In genomic region chr14:58084240-58084639, GRCm38 (mm10) we compare ENCODE assay signal across 26 mouse cellular contexts. TPM values are rescaled to one million over a fixed set of nuclear protein-coding genes. Genes with fewer than 3 reads are reported as not detected.
DNase-seq lines count a peak whose midpoint lies in the region; ATAC-seq and TF ChIP-seq lines count a peak whose summit lies in the region.
"Had no signal": no experiment of that assay in that cellular context is flagged by ENCODE, and none has a peak within 500 bp of the region (broad histone marks: within the 10 kb centered on the region; RNA-seq: fewer than 3 reads in every experiment).

No protein-coding gene starts in this region.

- TF ChIP-seq CTCF in lung, postnatal 0 days (IDR thresholded peaks at IDR 0.05) = 0 out of 2 replicates have a peak, but pooled peaks have one; percentile 11
- TF ChIP-seq CTCF in MEL (IDR thresholded peaks at IDR 0.05 in 2 of 3, conservative IDR thresholded peaks at IDR 0.05 in 1 of 3; ENCODE audit: control insufficient read depth in 1 of 3, insufficient read depth in 1 of 3, low read depth in 2 of 3, low read length in 3 of 3, poor library complexity in 1 of 3, severe bottlenecking in 1 of 3) = peak in 2 of 3 experiments; percentile 16 to 33; a peak in 2 of 6 replicates

- no peak for ATAC-seq in intestine, embryonic 14.5 days (replicated peaks; ENCODE audit: low FRiP score, low TSS enrichment, low read depth)
- no peak for ATAC-seq in intestine, embryonic 15.5 days
- ATAC-seq in lung, postnatal 0 days = no peak
- ATAC-seq: activated CD4-positive, CD25-positive, alpha-beta regulatory T cell, adult 4 months; forebrain, embryonic 13.5 days; midbrain, embryonic 15.5 days; Patski had no signal

- H3K4me3 ChIP-seq in intestine, embryonic 14.5 days (ENCODE audit: low read depth, low read length) = no peak overlapping the region
- no peak overlapping the region for H3K4me3 ChIP-seq in intestine, embryonic 15.5 days (replicated peaks)
- H3K4me3 ChIP-seq in lung, postnatal 0 days (ENCODE audit: low read depth, low read length) = no peak overlapping the region
- no peak overlapping the region for H3K4me3 ChIP-seq in MEL (ENCODE audit: control insufficient read depth in 1 of 2, insufficient read depth in 1 of 2, low read depth in 2 of 2, low read length in 2 of 2)
- H3K4me3 ChIP-seq: embryonic facial prominence, embryonic 12.5 days; forebrain, embryonic 13.5 days; heart, embryonic 10.5 days; hindbrain, embryonic 15.5 days; lung, embryonic 15.5 days; midbrain, embryonic 15.5 days; stomach, embryonic 15.5 days had no signal

- no peak for TF ChIP-seq POLR2A in MEL (IDR thresholded peaks at IDR 0.05; ENCODE audit: control insufficient read depth in 1 of 2, insufficient read depth in 1 of 2, low read depth in 1 of 2, low read length in 2 of 2, poor library complexity in 1 of 2)

- peak; percentile 15 for DNase-seq in intestine, embryonic 14.5 days (ENCODE audit: low spot score)
- no peak for DNase-seq in lung, postnatal 0 days (ENCODE audit: low spot score)
- no peak for DNase-seq in lung, adult 18-20 months
- no peak for DNase-seq in MEL (ENCODE audit: low read depth, low spot score)
- no peak for DNase-seq in spleen, postnatal 4 days (ENCODE audit: low spot score in 2 of 2)
- DNase-seq in right cerebral cortex, postnatal 4 days = no peak
- DNase-seq: adrenal gland, adult 8-10 months; B cell, adult 2 months; cerebellum, adult 8-10 months; kidney, adult 11 months; lung, postnatal 4 days; thymus, adult 18-20 months; thymus, postnatal 36 days had no signal

- whole genome bisulfite sequencing in intestine, embryonic 14.5 days = 93% methylated on average over 3 of the region's 3 CpGs
- 95% methylated on average over 3 of the region's 3 CpGs for WGBS in intestine, embryonic 15.5 days
- 93% methylated on average over 3 of the region's 3 CpGs for WGBS in lung, postnatal 0 days

- H3K27ac ChIP-seq in intestine, embryonic 14.5 days (ENCODE audit: low read depth) = no peak overlapping the region
- no peak overlapping the region for H3K27ac ChIP-seq in intestine, embryonic 15.5 days
- no peak overlapping the region for H3K27ac ChIP-seq in lung, postnatal 0 days (ENCODE audit: low read length)
- H3K27ac ChIP-seq in MEL (ENCODE audit: control insufficient read depth, low read depth, low read length) = no peak overlapping the region
- H3K27ac ChIP-seq: embryonic facial prominence, embryonic 12.5 days; forebrain, embryonic 13.5 days; heart, embryonic 10.5 days; hindbrain, embryonic 15.5 days; lung, embryonic 15.5 days; midbrain, embryonic 15.5 days; stomach, embryonic 15.5 days had no signal

- H3K27me3 ChIP-seq in intestine, embryonic 14.5 days (replicated peaks; ENCODE audit: control insufficient read depth, insufficient read depth, low read length) = no peaks in the 10 kb centered on the region; the same call in 1 of the 2 replicates
- no peaks in the 10 kb centered on the region; the same call in 1 of the 2 replicates for H3K27me3 ChIP-seq in intestine, embryonic 15.5 days (replicated peaks)
- H3K27me3 ChIP-seq in lung, postnatal 0 days (replicated peaks; ENCODE audit: insufficient read depth, low read length) = no peaks in the 10 kb centered on the region
- H3K27me3 ChIP-seq in MEL (ENCODE audit: control insufficient read depth in 1 of 2, insufficient read depth in 2 of 2, low read length in 2 of 2) = no peaks in the 10 kb centered on the region
- H3K27me3 ChIP-seq: embryonic facial prominence, embryonic 12.5 days; hindbrain, embryonic 15.5 days; midbrain, embryonic 15.5 days; Patski; stomach, embryonic 15.5 days had no signal

- peaks cover 4% of the 10 kb centered on the region; the same call in 1 of the 2 replicates for H3K4me1 ChIP-seq in intestine, embryonic 14.5 days (replicated peaks; ENCODE audit: control insufficient read depth, insufficient read depth, low read length)
- H3K4me1 ChIP-seq in intestine, embryonic 15.5 days (replicated peaks) = peaks cover 6% of the 10 kb centered on the region
- no peaks in the 10 kb centered on the region for H3K4me1 ChIP-seq in lung, postnatal 0 days (ENCODE audit: insufficient read depth, low read depth, low read length)
- H3K4me1 ChIP-seq in MEL (ENCODE audit: control insufficient read depth in 1 of 2, insufficient read depth in 2 of 2, low read length in 2 of 2) = no peaks in the 10 kb centered on the region
- H3K4me1 ChIP-seq: embryonic facial prominence, embryonic 12.5 days; lung, embryonic 15.5 days had no signal

- no peak for TF ChIP-seq EP300 in lung, postnatal 0 days (IDR thresholded peaks at IDR 0.05)
- no peak for TF ChIP-seq EP300 in MEL (IDR thresholded peaks at IDR 0.05; ENCODE audit: low read depth in 1 of 2, low read length in 2 of 2)

- no peak; the same call in 1 of the 2 replicates for TF ChIP-seq RAD21 in MEL (IDR thresholded peaks at IDR 0.05; ENCODE audit: low read depth, low read length)

- no peaks in the 10 kb centered on the region; the same call in 1 of the 2 replicates for H3K9me3 ChIP-seq in intestine, embryonic 14.5 days (ENCODE audit: control insufficient read depth, low read length)
- H3K9me3 ChIP-seq in intestine, embryonic 15.5 days = no peaks in the 10 kb centered on the region
- H3K9me3 ChIP-seq in lung, postnatal 0 days (ENCODE audit: low read length) = no peaks in the 10 kb centered on the region
- no peaks in the 10 kb centered on the region for H3K9me3 ChIP-seq in MEL (replicated peaks; ENCODE audit: insufficient read depth, low read length)
- H3K9me3 ChIP-seq: embryonic facial prominence, embryonic 12.5 days; forebrain, embryonic 13.5 days; heart, embryonic 10.5 days; hindbrain, embryonic 15.5 days; lung, embryonic 15.5 days; midbrain, embryonic 15.5 days; stomach, embryonic 15.5 days had no signal

- no peak overlapping the region for H3K4me2 ChIP-seq in intestine, embryonic 14.5 days (ENCODE audit: low read length)
- H3K4me2 ChIP-seq in intestine, embryonic 15.5 days (replicated peaks) = no peak overlapping the region
- H3K4me2 ChIP-seq in lung, postnatal 0 days (replicated peaks; ENCODE audit: low read depth, low read length) = no peak overlapping the region
- H3K4me2 ChIP-seq: embryonic facial prominence, embryonic 12.5 days; forebrain, embryonic 13.5 days; hindbrain, embryonic 15.5 days; liver, embryonic 11.5 days; lung, embryonic 15.5 days; midbrain, embryonic 15.5 days; stomach, embryonic 15.5 days had no signal

- no peak overlapping the region for H3K9ac ChIP-seq in intestine, embryonic 14.5 days (ENCODE audit: low read length)
- H3K9ac ChIP-seq in intestine, embryonic 15.5 days = no peak overlapping the region
- H3K9ac ChIP-seq in lung, postnatal 0 days (replicated peaks; ENCODE audit: low read depth) = no peak overlapping the region
- no peak overlapping the region for H3K9ac ChIP-seq in MEL (ENCODE audit: control insufficient read depth, low read depth, low read length, poor library complexity, severe bottlenecking)
- H3K9ac ChIP-seq: embryonic facial prominence, embryonic 12.5 days; forebrain, embryonic 13.5 days; hindbrain, embryonic 15.5 days; lung, embryonic 15.5 days; midbrain, embryonic 15.5 days; stomach, embryonic 15.5 days had no signal

- H3K36me3 ChIP-seq in intestine, embryonic 14.5 days (ENCODE audit: control insufficient read depth, insufficient read depth, low read length) = no peaks in the 10 kb centered on the region
- H3K36me3 ChIP-seq in intestine, embryonic 15.5 days = 0 out of 2 replicates have a peak, but pooled peaks cover 3% of the 10 kb centered on the region
- H3K36me3 ChIP-seq in lung, postnatal 0 days (ENCODE audit: insufficient read depth, low read length) = no peaks in the 10 kb centered on the region
- no peaks in the 10 kb centered on the region for H3K36me3 ChIP-seq in MEL (ENCODE audit: control insufficient read depth in 1 of 2, insufficient read depth in 2 of 2, low read length in 2 of 2)
- H3K36me3 ChIP-seq: embryonic facial prominence, embryonic 12.5 days; lung, embryonic 15.5 days; midbrain, embryonic 15.5 days; stomach, embryonic 15.5 days had no signal

- H3K79me2 ChIP-seq in MEL (ENCODE audit: control insufficient read depth, insufficient read depth, low read length, poor library complexity) = no peaks in the 10 kb centered on the region

TF ChIP-seq in MEL, 35 proteins besides CTCF, POLR2A, EP300 and RAD21:
- no peak for TF ChIP-seq POLR2AphosphoS5 (IDR thresholded peaks at IDR 0.05; ENCODE audit: borderline replicate concordance, low read depth, low read length)
- TF ChIP-seq KAT2A (conservative IDR thresholded peaks at IDR 0.05; ENCODE audit: low read depth, low read length) = no peak
- TF ChIP-seq TBP (IDR thresholded peaks at IDR 0.05; ENCODE audit: low read depth, low read length) = no peak
- TF ChIP-seq MYC (IDR thresholded peaks at IDR 0.05; ENCODE audit: low read depth, low read length) = no peak
- no peak for TF ChIP-seq USF2 (IDR thresholded peaks at IDR 0.05; ENCODE audit: borderline replicate concordance in 1 of 2, insufficient read depth in 1 of 2, low read depth in 1 of 2, low read length in 2 of 2)
- TF ChIP-seq ZC3H11A (IDR thresholded peaks at IDR 0.05; ENCODE audit: low read depth, low read length) = no peak
- no peak for TF ChIP-seq CHD1 (IDR thresholded peaks at IDR 0.05; ENCODE audit: low read depth, low read length)
- TF ChIP-seq MAFK (IDR thresholded peaks at IDR 0.05; ENCODE audit: borderline replicate concordance, low read depth, low read length) = no peak
- no peak for TF ChIP-seq GABPA (IDR thresholded peaks at IDR 0.05; ENCODE audit: low read depth, low read length)
- no peak for TF ChIP-seq TCF12 (IDR thresholded peaks at IDR 0.05; ENCODE audit: low read depth, low read length)
- TF ChIP-seq SMC3 (IDR thresholded peaks at IDR 0.05; ENCODE audit: low read depth, low read length) = no peak
- TF ChIP-seq NRF1 (IDR thresholded peaks at IDR 0.05; ENCODE audit: insufficient read depth, low read depth, low read length, poor library complexity, severe bottlenecking) = no peak
- TF ChIP-seq SIN3A (IDR thresholded peaks at IDR 0.05; ENCODE audit: low read length) = no peak
- no peak for TF ChIP-seq ZKSCAN1 (IDR thresholded peaks at IDR 0.05; ENCODE audit: low read depth, low read length)
- TF ChIP-seq ZMIZ1 (IDR thresholded peaks at IDR 0.05; ENCODE audit: low read depth, low read length) = no peak

RNA-seq across cellular contexts. Expression of gene Fgf9, which starts 13.9 kb away (rescaled TPM):
- polyA plus RNA-seq in intestine, embryonic 14.5 days (2014; fragmentation: Nextera tagmentation; extraction: Ambion mirVana) = 21.1 and 22.1 TPM in 2 replicates
- 17.1 and 19.3 TPM in 2 replicates for polyA plus RNA-seq in intestine, embryonic 15.5 days (2015; fragmentation: Nextera tagmentation; extraction: Ambion mirVana)
- polyA plus RNA-seq in lung, postnatal 0 days (2015; fragmentation: Nextera tagmentation; extraction: Ambion mirVana) = 2.7 and 3.1 TPM in 2 replicates
- total RNA-seq in MEL (2012; rRNA removed) = not detected in 2 replicates
- polyA plus RNA-seq in MEL (2012; ENCODE audit: insufficient read depth in 1 of 2, insufficient read length in 2 of 2, low read depth in 1 of 2, low replicate concordance in 2 of 2, missing spikeins in 1 of 2) = under 1 TPM in 1 of 2 experiments, not detected in 1; 0.01 TPM
- total RNA-seq: hematopoietic stem cell, adult 5-6 weeks; megakaryocyte-erythroid progenitor cell, adult 5-6 weeks had no signal
